Mouse (Mus musculus) MEL (cell line): ENCODE measurements around the gene Fam81b.

Experiments
- CTCF ChIP-seq, 3 experiments: IDR thresholded peaks in 2 of 3; conservative IDR thresholded peaks in 1 of 3; 2 replicates each; pipeline ENCODE4 v1.5.1; 2011 to 2012; ENCODE audit warnings: low read length in 3 of 3, low read depth in 2 of 3, mild to moderate bottlenecking in 2 of 3, improper control_type of control experiment in 1 of 3, inconsistent platforms in 1 of 3, mixed read lengths in 1 of 3, moderate library complexity in 1 of 3; ENCODE audit not compliant: control insufficient read depth in 1 of 3, insufficient read depth in 1 of 3, poor library complexity in 1 of 3, severe bottlenecking in 1 of 3
- E2F4 ChIP-seq: IDR thresholded peaks from 2 replicates; pipeline ENCODE4 v1.6.1; 2011; ENCODE audit warnings: low read depth, low read length, improper control_type of control experiment, borderline replicate concordance
- HCFC1 ChIP-seq: IDR thresholded peaks from 2 replicates; pipeline ENCODE4 v1.6.1; 2012; ENCODE audit warnings: low read depth, mild to moderate bottlenecking, inconsistent platforms, low read length, improper control_type of control experiment, moderate library complexity
- MYC ChIP-seq: IDR thresholded peaks from 2 replicates; pipeline ENCODE4 v1.6.1; 2011; ENCODE audit warnings: low read depth, mild to moderate bottlenecking, low read length, improper control_type of control experiment, moderate library complexity
- POLR2A ChIP-seq, 2 experiments: IDR thresholded peaks; 2 replicates each; pipeline ENCODE4 v1.6.1; 2011 to 2012; ENCODE audit warnings: low read length in 2 of 2, mild to moderate bottlenecking in 2 of 2, control low read depth in 1 of 2, improper control_type of control experiment in 1 of 2, low read depth in 1 of 2, moderate library complexity in 1 of 2; ENCODE audit not compliant: control insufficient read depth in 1 of 2, insufficient read depth in 1 of 2, poor library complexity in 1 of 2
- POLR2AphosphoS2 ChIP-seq: IDR thresholded peaks from 2 replicates; pipeline ENCODE4 v1.6.1; 2011; ENCODE audit warnings: low read length, improper control_type of control experiment
- SMC3 ChIP-seq: IDR thresholded peaks from 2 replicates; pipeline ENCODE4 v1.6.1; 2011; ENCODE audit warnings: low read depth, low read length, improper control_type of control experiment
- TCF12 ChIP-seq: IDR thresholded peaks from 2 replicates; pipeline ENCODE4 v1.6.1; 2014; ENCODE audit warnings: low read depth, mild to moderate bottlenecking, inconsistent platforms, low read length, improper control_type of control experiment, moderate library complexity
- UBTF ChIP-seq: IDR thresholded peaks from 2 replicates; pipeline ENCODE4 v1.6.1; 2012; ENCODE audit warnings: low read depth, mild to moderate bottlenecking, inconsistent platforms, low read length, improper control_type of control experiment, moderate library complexity, borderline replicate concordance; ENCODE audit not compliant: insufficient read depth
- ZKSCAN1 ChIP-seq: IDR thresholded peaks from 2 replicates; pipeline ENCODE4 v1.6.1; 2012; ENCODE audit warnings: low read depth, mild to moderate bottlenecking, inconsistent platforms, low read length, improper control_type of control experiment, moderate library complexity

GRCm38 (mm10) chr13:76318635-76319034 is 13.8 kb upstream of the Fam81b start:
- TF ChIP-seq ZKSCAN1, result no peak
- TF ChIP-seq POLR2A (IDR thresholded peaks at IDR 0.05; ENCODE audit: control insufficient read depth in 1 of 2, insufficient read depth in 1 of 2, low read depth in 1 of 2, low read length in 2 of 2, poor library complexity in 1 of 2), result no peak
- no peak for TF ChIP-seq CTCF (IDR thresholded peaks at IDR 0.05 in 2 of 3, conservative IDR thresholded peaks at IDR 0.05 in 1 of 3; ENCODE audit: control insufficient read depth in 1 of 3, insufficient read depth in 1 of 3, low read depth in 2 of 3, low read length in 3 of 3, poor library complexity in 1 of 3, severe bottlenecking in 1 of 3)
- TF ChIP-seq UBTF, result no peak
- TF ChIP-seq E2F4, result no peak
- no peak for TF ChIP-seq SMC3
- TF ChIP-seq HCFC1, result no peak
- no peak for TF ChIP-seq MYC
- TF ChIP-seq POLR2AphosphoS2, result no peak
- no peak for TF ChIP-seq TCF12
